Mouse (Mus musculus): Measurements from ENCODE around the gene Mrpl30.

Gene Mrpl30

DNA sequence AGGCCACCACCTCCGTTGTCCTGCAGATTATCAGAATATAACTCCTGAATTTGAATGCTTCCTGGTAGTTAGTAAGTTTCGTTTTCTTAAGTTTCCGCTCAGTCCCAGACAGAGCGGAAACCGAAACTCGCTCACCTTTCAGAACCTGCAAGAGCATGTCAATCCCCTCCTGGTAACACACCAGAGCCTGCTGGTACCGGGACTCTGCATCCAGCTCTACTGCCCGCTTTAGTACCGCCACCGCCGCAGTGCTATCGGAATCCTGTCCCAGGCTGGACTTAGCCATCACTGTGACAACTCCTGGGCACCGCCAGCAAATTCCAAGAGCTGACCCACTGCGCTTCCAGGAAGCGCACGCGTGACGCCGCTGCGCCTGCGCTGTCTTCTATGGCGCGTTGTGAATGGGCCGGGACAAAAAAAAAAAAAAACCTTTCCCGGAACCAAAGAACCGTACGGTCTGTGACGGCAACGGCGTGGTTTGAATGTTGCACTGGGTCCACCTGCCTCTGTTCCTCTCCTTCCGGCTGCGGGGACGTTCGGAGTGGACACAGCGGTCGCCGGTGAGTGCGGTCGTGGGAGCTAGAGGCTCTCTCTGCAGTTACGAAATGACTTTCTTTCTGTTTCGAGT, at the start of gene Mrpl30, which contains the start of gene Mitd1:
Gene Mrpl30 (plus strand): TSS at position 453 of the 628 bp plus-strand sequence.
Gene Mitd1 (minus strand): TSS at position 387 of the 628 bp plus-strand sequence.
- peak; percentile 94 for DNase-seq (ENCODE audit: low spot score)

DNA sequence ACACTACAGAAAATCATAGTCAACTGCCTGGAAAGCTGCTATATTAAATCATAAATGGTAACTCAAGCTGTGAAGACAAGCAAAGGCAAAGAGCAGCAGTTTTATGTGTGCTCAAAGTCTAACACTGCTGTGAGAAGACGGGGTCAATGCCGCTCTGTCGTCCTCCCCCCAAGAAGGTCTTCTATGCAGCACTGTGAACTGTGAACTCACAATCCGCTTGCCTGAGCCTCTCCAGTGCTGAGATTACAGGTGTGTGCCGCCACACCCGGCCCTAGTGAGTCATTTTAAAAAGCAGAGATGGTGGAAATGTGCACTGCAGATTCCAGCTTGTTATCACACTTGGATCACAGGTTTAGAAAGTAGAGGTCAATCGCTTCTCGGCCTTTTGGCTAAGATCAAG, 43.4 kb upstream of the Mrpl30 start:
- DNase-seq (ENCODE audit: low spot score): no peak

DNA sequence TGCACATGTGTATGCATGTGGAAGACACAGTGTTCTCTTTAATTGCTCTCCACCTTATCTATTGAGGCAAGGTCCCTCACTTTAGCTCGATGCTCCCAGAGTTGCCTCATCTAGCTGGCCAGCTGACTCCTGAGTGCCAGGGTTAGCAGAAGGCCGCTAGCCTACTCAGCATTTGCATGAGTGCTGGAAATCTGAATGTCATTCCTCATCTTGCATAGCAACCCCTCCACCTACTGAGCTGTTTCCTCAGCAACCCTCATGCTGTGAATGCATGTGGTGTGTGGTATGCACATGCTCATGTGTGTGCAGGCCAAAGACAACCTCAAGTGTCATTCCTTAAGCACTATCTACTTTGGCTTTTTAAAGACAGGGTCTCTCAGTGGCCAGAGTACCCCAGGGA, 39.6 kb upstream of the Mrpl30 start:
- no peak for DNase-seq (ENCODE audit: low spot score)

DNA sequence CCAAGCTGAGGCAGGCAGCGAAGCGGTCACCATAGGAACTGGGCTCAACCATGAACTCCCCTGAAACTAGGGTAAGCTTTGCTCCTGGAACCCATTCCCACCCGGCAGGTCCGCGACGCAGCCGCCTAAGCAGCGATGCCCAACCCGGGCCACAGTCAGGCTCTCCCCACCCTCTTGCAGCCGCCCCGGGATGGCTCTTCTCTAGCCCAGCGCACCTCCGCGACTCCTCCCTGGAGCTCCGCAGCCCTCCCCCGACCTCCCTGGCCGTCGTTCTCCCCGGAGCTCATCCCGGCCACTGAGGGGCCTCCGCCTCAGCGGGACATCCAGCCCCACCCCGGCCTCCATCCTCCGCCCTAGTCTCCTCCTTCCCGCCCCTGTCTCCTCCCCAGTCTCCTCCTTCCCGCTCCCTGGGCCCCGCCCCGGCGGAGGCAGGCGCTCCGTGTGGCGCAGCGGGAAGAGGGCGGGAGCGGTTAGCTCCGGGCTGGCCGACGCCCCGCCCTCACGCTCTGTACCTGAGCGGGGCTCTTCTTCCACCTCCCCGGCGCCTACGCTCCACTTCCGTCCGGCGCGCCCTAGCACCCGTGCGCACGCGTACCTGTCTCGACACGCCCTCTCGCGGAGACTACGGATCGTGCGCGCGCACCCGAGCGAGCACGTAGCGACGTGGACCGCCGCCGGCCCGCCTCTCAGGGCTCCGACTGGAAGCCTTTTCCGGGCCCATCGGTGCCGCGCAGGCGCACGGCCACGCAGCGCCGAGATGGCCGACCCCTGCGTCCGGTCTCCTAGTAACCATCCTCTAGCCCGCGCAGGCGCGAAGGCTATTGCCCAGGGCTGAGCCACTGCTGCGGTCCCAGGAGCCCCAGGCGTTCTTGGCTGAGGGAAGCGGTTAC, 25.5 kb upstream of the Mrpl30 start:
- peak; percentile 97 for DNase-seq (ENCODE audit: low spot score)

DNA sequence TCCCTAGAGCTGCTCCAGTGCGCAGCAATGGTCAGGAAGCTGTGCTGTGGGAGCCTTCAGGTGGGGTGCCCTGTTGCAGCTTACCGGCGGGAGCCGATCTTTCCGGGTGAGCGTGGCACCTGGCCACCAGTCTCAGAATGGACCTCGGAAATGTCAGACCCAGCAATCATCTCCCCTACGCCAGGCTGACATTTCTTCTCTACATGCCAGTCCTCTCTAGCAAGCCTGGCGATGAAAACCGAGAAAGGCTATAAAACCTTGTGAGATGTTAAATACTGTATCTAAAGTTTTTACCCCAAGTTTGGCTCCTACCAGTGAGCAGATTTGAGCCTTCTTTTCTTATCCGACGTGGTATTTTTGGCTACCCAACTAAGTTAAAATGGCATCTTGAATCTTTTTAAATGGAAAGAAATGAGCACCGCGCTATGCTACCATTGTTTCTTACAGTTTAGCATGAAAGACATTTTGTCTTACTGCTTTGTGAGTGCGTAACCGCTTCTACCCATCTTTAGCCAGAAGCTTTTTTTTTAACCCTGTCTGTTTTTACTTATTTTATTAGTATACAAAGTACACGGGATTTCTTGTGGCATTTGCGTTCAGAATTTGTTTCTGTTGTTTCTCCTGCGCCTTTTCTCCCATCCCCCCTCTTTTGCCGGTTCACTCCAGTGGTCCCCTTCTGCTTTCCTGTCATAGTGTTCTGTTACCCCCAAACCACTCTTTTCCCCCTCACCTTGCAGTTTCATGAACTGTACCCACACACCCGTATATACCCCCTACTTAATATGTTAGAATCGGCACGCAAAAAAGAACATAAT, 24.7 kb upstream of the Mrpl30 start:
- no peak for DNase-seq (ENCODE audit: low spot score)

DNA sequence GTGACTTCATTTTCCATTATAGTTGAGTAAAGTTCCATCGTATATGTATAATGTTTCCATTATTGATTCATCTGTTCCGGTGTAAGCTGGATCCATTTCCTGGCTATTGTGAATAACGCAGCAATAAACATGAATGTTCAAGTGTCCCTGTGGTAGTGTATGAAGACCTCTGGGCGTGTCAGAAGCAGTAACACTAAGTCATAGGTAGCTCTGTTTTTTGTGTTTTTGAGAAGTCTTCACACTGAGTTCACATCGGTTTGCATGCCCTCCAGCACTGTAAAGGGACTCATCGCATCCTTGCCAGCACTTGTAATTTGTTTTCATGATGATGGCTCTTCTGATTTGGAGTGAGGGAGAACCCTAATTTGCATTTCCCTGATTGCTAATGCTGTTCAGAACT, 24.0 kb upstream of the Mrpl30 start, which contains the start of gene Tsga10:
Gene Tsga10 (minus strand): TSS at position 144 of the 400 bp plus-strand sequence.
- DNase-seq (ENCODE audit: low spot score): no peak

DNA sequence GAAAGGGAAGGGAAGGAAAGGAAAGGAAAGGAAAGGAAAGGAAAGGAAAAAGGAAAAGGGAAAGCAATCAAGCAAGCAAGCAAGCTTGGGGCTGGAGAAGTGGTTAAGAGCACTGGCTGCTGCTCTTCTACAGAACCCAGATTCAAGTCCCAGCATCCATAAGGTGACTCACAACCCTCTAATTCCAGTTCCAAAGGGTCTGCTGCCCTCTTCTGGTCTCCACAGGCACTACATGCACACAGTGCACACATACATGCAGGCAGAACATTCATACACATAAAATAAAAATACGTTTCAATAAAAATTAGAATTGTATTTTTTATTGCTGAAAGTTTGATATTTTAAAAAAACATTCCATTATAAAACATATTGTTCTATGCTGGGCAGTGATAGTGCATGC, 23.2 kb upstream of the Mrpl30 start:
- peak; percentile 74 for DNase-seq (ENCODE audit: low spot score)

DNA sequence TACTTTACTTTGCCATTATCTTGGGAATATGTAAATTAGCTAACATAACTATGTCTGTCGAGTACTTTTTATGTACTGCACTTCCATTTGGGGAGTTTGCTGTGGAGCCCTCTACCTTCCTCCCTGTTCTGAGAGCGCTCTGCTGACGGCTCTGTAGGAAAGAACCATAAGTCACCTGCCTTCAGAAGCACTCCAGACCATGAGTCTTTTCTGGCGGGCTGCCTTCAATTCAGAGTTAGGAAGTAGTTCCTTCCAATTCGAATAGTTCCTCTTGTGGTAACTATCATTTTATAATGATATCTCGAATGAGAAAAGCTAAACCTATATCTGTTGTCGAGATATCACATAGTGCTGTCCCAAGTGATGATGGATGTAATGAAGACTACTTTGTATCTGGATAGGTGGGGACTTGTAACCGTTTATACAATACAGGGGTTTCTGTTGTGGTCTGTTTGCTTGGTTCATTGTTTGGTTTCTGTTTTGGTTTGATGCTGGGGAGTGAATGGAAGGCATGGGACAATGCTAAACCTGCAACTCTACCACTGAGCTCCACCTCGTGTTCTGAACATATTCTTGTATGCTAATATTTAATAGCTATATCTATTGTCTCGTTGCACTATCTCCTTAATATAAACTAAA, 22.5 kb upstream of the Mrpl30 start:
- no peak for DNase-seq (ENCODE audit: low spot score)

DNA sequence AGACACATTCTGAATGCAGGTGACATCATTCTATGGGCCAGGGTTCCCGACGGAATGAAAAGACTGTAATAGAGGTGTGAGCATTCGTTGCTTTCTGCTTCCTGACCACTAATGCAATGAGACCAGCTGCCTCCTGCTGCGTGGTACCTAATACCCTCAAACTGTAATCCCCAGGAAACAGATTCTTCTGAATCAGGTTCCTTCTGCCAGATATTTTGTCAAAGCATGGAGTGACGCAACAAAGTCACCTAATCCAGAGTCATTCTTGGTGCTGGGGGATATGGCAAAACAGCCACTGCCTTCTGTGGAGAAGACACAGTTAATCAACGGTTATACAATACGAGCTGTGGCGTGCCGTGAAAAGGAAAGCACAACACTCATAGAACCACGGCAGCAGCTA, 21.6 kb upstream of the Mrpl30 start:
- no peak for DNase-seq (ENCODE audit: low spot score)

DNA sequence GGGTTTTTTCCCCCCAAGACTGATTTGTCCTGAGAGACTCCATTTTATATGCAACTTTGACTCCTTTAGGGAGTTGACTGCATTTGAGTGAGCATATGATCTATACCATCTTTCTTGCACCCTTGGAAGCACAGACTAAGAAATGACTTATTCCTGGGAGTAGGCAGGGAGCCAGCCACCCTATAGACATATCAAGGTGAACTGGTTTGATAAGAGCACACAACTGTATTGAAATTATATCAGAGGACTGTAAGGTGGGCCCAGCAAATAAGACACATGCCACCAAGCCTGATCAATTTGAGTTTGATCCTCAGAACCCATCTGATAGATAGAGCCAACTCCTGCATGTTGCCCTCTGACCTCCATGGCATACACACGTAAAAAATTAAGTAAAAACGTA, 20.9 kb upstream of the Mrpl30 start:
- no peak for DNase-seq (ENCODE audit: low spot score)

DNA sequence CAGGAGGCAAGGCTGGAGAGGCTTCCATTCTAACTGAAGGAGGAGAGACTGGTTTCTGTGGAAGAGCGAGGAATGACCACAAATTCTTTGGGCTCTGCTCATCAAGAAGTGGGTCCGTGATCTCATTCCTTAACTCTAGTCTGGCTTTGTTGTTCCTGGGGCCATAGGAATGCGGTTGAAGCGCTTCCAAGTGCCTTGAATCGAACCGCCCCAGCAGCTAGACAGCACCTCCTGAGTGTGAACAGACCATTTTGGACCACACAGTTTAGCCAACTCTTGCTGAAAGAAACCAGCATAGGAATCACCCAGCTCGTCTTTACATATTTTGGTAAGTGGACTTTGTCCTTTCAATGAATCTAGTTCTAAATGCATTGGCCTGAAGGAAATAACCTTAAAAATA, 18.6 kb upstream of the Mrpl30 start, which contains the start of gene Lipt1:
Gene Lipt1 (plus strand): TSS at position 35 of the 400 bp plus-strand sequence.
- no peak for DNase-seq (ENCODE audit: low spot score)

DNA sequence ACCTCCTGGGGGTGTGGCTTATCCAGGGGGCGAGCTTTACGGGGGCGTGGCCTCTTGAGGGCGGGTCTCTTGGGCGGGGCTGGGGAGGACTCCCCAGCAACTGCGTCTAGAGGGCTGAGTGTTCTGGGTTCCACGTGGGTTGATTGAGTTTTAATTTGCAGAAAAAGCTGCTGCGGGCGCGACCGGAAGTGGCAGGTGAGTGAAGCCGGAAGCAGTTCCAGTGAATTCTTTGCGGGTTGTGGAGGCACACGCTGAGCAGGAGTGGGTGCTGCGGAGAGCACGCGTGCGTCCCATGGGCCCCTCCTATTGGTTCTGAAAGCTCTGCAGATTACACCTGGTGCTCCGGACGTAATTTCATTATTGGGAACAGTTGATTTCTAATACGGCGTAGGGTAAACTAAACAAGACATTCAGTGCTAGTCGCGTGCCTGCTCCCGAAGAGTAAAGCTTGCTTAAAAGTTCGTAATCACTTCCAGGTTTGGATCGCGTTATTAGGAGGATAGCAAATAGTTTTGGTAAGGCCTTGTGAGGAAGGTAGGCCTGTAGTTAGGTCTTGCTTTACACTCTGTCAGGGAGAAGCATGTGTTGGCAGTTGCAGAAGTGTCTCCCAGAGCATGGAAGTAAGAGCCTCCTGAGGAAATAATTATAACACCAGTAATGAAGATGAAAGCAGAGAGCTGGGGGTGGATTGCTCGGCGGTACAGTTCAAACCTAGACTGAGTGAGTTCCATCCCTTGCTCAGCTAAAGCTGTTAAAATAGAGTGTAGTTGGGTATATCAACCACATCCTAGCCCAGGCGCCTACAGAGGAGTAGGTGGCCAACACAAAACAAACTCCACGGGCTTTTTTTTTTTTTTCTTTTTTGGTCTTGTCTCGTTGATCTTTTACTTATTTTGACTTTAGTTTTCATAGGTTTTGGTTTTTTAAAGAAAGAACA, 17.9 kb upstream of the Mrpl30 start:
- DNase-seq (ENCODE audit: low spot score): peak; percentile 80

DNA sequence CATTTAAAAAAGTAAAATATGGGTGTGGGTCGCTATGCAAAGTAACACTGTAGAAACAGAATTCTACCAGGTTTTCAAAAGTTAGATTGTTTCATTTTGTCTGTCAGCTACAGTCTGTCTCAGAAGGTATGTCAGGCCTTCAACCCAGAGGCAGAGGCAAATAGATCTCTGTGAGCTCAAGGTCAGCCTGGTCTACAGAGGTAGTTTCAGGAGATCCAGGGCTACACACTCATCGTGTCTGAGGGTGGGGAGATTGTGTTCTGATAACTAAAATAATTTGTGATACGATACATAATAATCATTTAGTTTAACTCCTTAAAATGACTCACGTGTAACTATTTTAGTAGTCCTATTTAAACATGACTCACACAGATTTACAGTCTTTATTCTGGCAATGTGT, 17.1 kb upstream of the Mrpl30 start:
- no peak for DNase-seq (ENCODE audit: low spot score)

DNA sequence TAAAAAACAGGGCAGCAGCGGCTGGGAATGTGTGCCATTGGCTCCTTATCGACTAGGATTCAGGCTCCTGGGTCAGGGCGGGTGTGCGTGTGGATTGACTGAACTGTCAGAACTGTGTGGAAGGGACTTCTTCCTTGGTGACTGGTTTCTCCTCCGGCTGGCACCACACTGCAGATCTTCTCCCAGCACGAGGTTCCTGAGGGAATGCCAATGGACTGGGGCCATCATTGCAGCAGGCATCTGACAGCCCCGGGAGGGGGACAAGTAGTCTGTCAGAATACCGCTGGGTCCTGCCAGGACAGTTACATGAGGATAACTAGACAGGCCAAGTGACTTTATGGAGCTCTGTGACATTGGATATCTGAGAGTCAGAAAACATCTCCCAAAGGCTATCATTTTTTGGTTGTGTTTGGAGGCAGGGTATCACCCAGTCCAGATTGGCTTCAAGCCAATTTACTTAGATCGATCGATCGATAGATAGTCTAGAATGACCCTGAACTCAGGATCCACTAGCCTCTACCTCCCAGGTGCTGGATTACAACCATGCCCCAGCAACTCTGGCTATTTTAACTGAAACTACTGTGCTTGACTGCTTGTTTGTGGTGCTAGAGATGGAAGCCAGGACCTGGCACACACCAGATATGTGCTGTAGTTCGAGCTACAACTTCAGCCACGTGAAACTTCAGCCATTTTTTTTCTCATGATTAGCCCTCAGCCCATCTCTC, 12.4 kb upstream of the Mrpl30 start:
- DNase-seq (ENCODE audit: low spot score): no peak

DNA sequence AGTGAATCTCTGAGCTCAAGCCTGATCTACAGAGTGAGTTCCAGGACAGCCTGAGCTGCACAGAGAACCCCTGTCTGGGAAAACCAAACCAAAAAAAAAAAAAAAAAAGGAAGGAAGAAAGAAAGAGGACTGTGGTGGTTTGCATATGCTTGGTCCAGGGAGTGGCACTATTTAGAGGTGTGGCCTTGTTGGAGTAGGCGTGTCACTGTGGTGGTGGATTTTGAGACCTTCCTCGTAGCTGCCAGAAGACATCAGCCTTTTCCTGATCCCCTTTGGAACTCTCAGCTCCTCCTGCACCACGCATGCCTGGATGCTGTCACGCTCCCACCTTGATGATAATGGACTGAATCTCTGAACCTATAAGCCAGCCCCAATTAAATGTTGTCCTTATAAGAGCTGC, 6.9 kb upstream of the Mrpl30 start:
- DNase-seq (ENCODE audit: low spot score): no peak

DNA sequence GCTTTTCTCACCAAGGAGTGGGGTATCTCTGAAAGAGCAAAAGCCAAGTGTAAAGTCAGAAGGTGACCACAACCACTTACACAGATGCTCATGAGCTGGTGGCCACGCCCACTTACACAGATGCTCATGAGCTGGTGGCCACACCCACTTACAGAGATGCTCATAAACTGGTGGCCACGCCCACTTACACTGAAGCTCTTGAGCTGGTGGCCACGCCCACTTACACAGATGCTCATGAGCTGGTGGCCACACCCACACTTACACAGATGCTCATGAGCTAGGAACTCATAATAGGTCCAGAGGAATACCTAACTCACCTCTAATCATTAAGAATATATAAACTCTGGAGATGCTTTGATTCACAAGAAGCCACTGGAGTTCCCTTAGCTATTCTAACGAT, 5.8 kb upstream of the Mrpl30 start:
- peak; percentile 91 for DNase-seq (ENCODE audit: low spot score)

DNA sequence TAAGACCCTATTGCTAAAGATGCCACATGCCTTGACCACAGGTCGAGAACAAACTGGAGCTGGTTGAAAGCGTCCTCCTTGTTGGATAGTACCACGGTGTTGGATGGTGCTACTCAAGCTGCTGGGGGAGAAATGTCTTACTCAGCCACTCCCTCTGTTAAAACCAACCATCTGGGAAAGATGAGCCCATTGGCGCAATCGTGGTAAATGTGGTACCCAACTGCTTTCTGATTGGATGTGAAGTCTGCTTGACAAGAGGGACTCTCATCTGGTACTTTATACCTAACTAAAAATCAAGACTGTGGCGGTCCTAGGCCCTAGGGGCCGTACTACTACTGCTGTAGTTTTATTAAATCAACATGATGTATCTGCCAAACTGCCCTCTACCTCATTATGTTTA, 1.1 kb upstream of the Mrpl30 start:
- DNase-seq (ENCODE audit: low spot score): peak; percentile 28

DNA sequence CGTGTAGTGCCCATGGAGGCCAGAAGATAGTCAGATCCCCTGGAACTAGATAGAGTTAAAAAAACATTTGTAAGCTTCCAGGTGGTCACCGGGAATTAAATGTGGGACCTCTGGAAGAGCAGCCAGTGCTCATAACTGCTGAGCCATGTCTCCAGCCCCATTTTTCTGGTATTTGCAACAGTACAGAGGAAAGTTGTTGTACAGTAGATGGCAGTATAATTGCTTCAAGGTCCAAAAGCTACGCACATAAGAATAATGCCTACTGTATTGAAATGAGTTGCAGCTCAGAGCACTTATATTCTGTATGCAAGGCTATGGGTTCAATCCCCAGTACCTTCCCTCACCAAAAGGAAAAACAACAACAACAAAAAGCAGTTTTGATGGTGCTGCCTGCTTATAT, 1.1 kb downstream of the Mrpl30 start:
- peak; percentile 27 for DNase-seq (ENCODE audit: low spot score)

DNA sequence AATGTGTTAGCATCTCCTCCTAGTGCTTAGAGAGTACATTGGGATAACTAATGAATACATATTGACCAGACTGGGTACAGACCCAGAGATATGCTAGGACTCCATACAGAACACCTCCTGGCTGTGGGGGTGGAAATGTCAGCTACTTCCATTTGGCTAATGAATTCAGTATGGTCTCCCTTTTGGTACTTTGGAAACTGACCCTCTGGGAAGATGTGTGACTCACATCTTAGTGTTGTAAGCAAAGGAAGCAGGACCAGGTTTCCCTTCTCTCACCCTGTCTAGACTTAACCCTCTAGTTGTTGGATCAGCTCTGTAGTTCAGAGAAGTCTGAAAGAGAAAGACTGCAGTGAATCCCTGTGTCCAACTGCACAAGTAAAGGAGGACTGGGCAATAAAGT, 4.3 kb downstream of the Mrpl30 start:
- no peak for DNase-seq (ENCODE audit: low spot score)

DNA sequence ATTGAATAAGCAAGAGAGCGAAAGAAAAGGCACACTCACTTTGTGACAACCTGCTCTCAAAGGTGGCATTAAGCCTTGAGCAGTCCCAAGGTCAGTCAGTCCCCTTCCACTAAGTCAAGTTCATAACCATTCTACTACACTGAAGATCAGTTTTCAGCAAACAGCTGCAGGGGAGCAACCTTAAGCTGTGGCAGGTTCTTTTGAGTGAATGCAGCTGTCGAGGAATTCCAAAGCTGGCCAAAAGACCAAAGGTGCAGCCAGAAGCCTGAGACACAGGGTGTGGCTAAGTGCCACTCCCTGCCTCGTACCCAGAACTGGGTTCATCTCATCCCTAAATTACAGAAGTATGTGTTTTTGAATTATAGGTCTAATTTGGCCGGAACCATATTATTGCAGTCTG, 9.5 kb downstream of the Mrpl30 start:
- DNase-seq (ENCODE audit: low spot score): no peak

All from c-Kit-positive CD71-positive TER-119-positive erythroid progenitor cells, embryonic 14.5 days (primary cell).